Mouse (Mus musculus) yolk sac, embryonic 10.5 days (tissue): ENCODE measurements around the gene Mmp24.
A peak's percentile ranks its signal among the peaks of the same experiment; 100 is the strongest.

ENCODE experiments used
- DNase-seq: peaks from one replicate; pipeline ENCODE4 v3.0.0-alpha.2; 2017; ENCODE audit warnings: low spot score

The Mmp24 gene

GRCm38 (mm10) chr2:155860102-155860501, 85.0 kb downstream of the Mmp24 start:
- DNase-seq = peak; percentile 53

- no peak for DNase-seq
These were observed 86.4 kb downstream of the Mmp24 start for GRCm38 (mm10) chr2:155861581-155861980.

GRCm38 (mm10) chr2:155862573-155863300, 87.6 kb downstream of the Mmp24 start:
- DNase-seq = no peak

- no peak for DNase-seq
These were observed 88.2 kb downstream of the Mmp24 start for GRCm38 (mm10) chr2:155863301-155863867.
